Mouse (Mus musculus) lung, embryonic 14.5 days (tissue): ENCODE results near the gene Hk1. TPM values are rescaled to one million over a fixed set of nuclear protein-coding genes. Genes with fewer than 3 reads are reported as not detected.

Experiments used
- ATAC-seq: fragments of 200-750 bp; cut with Nextera tagmentation; 2 replicates; pipeline ENCODE4 v1.8.0; 2017; ENCODE audit warnings: mild to moderate bottlenecking, moderate TSS enrichment, moderate library complexity; ENCODE audit not compliant: insufficient read depth
- DNase-seq: peaks from one replicate; pipeline ENCODE4 v3.0.0-alpha.2; 2015
- H3K27ac ChIP-seq: fragments of 300-500 bp; sonication (generic); 2 replicates; pipeline ENCODE4 v1.5.1; 2014; ENCODE audit warnings: low read depth, mild to moderate bottlenecking, moderate library complexity
- H3K27me3 ChIP-seq: fragments of 300-500 bp; sonication (generic); 2 replicates; pipeline ENCODE4 v1.6.1; 2014; ENCODE audit warnings: low read length, control low read depth; ENCODE audit not compliant: insufficient read depth
- H3K36me3 ChIP-seq: fragments of 300-500 bp; sonication (generic); 2 replicates; pipeline ENCODE4 v1.6.1; 2014; ENCODE audit warnings: control low read depth; ENCODE audit not compliant: insufficient read depth
- H3K4me1 ChIP-seq: fragments of 300-500 bp; sonication (generic); 2 replicates; pipeline ENCODE4 v1.6.1; 2014; ENCODE audit warnings: antibody characterized with exemption, control low read depth; ENCODE audit not compliant: insufficient read depth
- H3K4me2 ChIP-seq: fragments of 300-500 bp; sonication (generic); 2 replicates; pipeline ENCODE4 v1.6.1; 2014; ENCODE audit warnings: mild to moderate bottlenecking
- H3K4me3 ChIP-seq: fragments of 300-500 bp; sonication (generic); 2 replicates; pipeline ENCODE4 v1.5.1; 2014; ENCODE audit warnings: low read depth, low read length
- H3K9ac ChIP-seq: fragments of 300-500 bp; sonication (generic); 2 replicates; pipeline ENCODE4 v1.6.1; 2014
- H3K9me3 ChIP-seq: fragments of 300-500 bp; sonication (generic); 2 replicates; pipeline ENCODE4 v1.6.1; 2016; ENCODE audit warnings: low read depth, low read length, control low read depth
- CTCF ChIP-seq: IDR thresholded peaks from 2 replicates; pipeline ENCODE4 v1.5.1; 2016; ENCODE audit warnings: antibody characterized with exemption, low read depth
- WGBS: fragments of 180-500 bp; shearing (Covaris S2); extraction: QIAGEN DNeasy Blood & Tissue Kit; methylation state at CpG from one replicate; pipeline ENCODE4 v1.1.7; 2014; 5-methylcytosine and 5-hydroxymethylcytosine counted together
- polyA plus RNA-seq: library from polyadenylated mRNA; unstranded; fragments of >200 nt; fragmentation: Nextera tagmentation; extraction: Ambion mirVana; gene quantifications from 2 replicates; pipeline ENCODE4 v1.2.1, GENCODE M21; 2014

The Hk1 gene
- polyA plus RNA-seq, 1 experiment from 2014 or later: 20.9 TPM

DNA sequence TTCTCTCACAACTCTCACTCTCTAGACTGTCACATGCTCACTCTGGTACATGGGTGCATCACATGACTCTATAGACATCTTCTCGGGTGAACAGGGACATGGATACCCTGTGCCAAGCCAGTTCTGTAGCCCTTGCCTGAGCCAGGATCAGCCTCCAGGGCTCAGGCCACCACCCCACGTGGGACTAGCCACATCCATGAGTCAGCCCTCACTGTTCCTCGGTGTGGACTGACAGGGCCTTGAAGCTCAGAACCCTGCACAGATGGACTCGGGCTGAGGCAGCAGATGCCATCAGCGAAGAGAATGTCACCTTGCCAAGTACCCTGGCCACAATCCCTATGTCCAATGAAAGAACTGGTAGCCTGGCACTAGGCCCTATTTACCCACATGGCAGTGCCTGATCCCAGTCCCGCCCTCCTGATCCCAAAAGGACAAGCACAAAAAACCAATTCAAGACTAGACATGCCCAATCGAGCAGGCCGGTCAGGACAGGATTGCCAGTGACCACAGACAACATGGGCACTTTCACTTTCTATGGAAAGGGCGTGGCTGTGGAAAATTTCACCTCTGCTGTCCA is 59.2 kb downstream of the Hk1 start:
- Histone ChIP-seq H3K4me2 (no peak overlapping the region), H3K4me1 (no peaks in the 10 kb centered on the region), H3K27me3 (no peaks in the 10 kb centered on the region), H3K9me3 (no peaks in the 10 kb centered on the region), H3K9ac (no peak overlapping the region), H3K27ac (no peak overlapping the region), H3K36me3 (no peaks in the 10 kb centered on the region), H3K4me3 (no peak overlapping the region)
- no peak for DNase-seq
- no peak for TF ChIP-seq CTCF
- WGBS: 87% methylated on average over 9 of the region's 9 CpGs
- ATAC-seq: no peak

DNA sequence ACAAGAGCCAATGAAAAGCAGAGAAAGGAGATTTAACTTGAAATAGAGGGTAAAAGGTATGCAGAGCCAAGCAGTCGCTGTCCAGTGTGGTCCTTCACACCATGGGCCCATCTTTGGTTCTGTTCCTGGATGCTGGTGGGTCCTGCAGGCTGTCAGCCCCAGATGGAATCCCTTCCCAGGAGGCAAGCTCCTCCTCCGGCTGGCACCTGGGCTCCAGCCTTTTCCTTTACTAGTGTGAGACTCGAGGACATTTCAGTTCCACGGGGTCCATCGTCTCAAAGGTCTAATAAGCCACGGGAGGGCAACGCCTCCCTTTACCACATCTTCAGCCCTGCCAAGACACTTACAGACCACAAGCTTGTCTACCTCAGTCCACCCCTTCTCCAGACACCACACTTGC is 60.6 kb downstream of the Hk1 start:
- Histone ChIP-seq H3K4me2 (no peak overlapping the region), H3K9me3 (no peaks in the 10 kb centered on the region), H3K4me3 (no peak overlapping the region), H3K27ac (no peak overlapping the region), H3K9ac (no peak overlapping the region), H3K36me3 (no peaks in the 10 kb centered on the region), H3K4me1 (no peaks in the 10 kb centered on the region), H3K27me3 (no peaks in the 10 kb centered on the region)
- 64% methylated on average over 7 of the region's 7 CpGs for WGBS
- no peak for TF ChIP-seq CTCF
- ATAC-seq (no peak), DNase-seq (no peak)

DNA sequence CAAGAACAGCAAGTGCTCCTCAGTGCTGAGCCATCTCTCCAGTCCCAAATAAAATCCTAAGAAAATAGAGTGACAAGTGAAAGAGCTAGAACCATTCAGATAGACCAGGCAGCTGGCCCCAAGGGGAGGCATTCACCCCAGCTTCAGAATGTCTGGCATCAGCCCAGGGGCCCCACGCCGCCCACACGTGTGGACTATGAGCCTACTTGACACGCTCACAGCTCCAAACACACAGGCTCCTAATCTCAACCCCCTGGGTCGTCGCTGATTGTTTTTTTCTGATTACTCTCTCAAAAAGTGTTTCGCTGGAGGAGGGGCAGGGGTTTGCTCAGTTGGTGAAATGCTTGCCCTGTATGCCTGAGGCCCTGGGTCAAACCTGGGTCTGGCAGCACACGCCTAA is 63.2 kb downstream of the Hk1 start:
- peaks cover 3% of the 10 kb centered on the region; the same call in 1 of the 2 replicates for H3K4me1 ChIP-seq
- no peak overlapping the region for H3K9ac ChIP-seq
- DNase-seq: no peak
- H3K4me3 ChIP-seq: no peak overlapping the region
- no peak for ATAC-seq
- H3K9me3 ChIP-seq: no peaks in the 10 kb centered on the region
- TF ChIP-seq CTCF: no peak
- no peaks in the 10 kb centered on the region for H3K27me3 ChIP-seq
- H3K36me3 ChIP-seq: no peaks in the 10 kb centered on the region
- 42% methylated on average over 8 of the region's 8 CpGs for WGBS
- no peak overlapping the region for H3K4me2 ChIP-seq
- H3K27ac ChIP-seq: no peak overlapping the region

DNA sequence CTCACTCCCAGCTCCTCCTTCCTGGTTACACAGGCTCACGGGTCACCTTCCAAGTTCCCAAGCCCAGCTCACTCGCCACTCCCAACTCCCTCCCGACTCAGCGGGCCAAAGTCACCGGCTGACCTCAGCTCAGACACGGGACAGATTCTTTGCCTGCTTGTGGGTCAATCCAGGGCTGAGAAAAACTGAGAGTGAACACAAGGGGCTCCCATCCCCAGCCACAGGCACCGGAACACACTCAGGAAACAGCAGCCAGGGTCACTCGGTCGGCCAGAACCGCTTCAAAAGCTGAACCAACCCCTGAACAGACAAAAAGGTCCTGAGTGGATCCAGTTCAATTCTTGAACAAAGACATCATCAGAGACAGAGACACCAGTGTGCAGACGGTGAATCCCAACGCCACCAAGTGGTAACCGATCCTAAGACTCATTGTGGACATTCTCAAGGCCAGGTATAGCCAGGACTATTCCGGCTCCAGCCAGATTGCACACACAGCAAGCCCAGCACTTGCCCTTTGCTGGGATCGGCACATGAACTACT is 65.8 kb downstream of the Hk1 start:
- no peak overlapping the region for H3K9ac ChIP-seq
- TF ChIP-seq CTCF: no peak
- no peak overlapping the region for H3K27ac ChIP-seq
- H3K4me1 ChIP-seq: peaks cover 7% of the 10 kb centered on the region; the same call in 1 of the 2 replicates
- no peak for ATAC-seq
- H3K4me2 ChIP-seq: no peak overlapping the region
- H3K4me3 ChIP-seq: no peak overlapping the region
- H3K27me3 ChIP-seq: no peaks in the 10 kb centered on the region
- WGBS: 46% methylated on average over 15 of the region's 15 CpGs
- no peaks in the 10 kb centered on the region for H3K9me3 ChIP-seq
- H3K36me3 ChIP-seq: no peaks in the 10 kb centered on the region
- no peak for DNase-seq

DNA sequence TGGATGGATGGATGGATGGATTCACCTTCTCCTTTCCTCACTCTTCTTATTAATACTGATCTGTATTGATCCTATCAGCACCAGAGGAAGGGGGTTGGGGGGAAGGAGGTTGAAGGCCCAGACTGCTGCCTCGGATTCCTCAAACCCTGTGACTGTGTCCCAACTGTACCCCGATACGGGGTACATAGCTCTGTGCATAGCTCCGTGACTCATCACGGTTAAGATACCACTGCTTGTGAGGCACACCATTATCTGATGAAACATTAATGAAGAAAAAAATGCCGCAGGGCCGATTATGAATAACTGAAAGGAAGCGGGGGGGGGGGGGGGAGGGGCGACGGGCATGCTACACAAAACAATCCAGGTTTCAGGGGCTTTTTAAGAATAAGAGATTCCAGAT is 66.6 kb downstream of the Hk1 start:
- H3K4me1 ChIP-seq: peaks cover 7% of the 10 kb centered on the region; the same call in 1 of the 2 replicates
- no peak overlapping the region for H3K27ac ChIP-seq
- 71% methylated on average over 9 of the region's 10 CpGs for WGBS

DNA sequence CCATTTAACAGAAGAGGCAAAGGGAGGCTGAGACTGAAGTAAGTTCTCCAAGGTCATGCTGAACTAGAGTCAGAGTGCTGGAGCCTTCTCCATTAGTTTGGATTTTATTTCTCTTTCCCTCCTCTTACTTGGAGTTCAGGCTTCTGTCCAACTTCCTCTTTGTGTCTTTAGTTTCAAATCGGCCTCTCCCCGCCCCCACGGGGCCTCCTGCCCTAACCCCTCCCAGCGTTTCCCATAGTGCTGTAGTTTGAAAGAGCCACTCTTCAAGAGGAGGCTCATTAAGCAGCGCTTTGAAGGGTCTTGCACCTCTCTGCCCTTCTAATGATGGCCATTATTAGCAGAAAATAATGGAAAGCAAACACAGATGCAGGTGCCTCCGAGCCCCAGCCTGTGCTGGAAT is 68.2 kb downstream of the Hk1 start:
- no peak overlapping the region for H3K9ac ChIP-seq
- no peak overlapping the region for H3K4me2 ChIP-seq
- 36% methylated on average over 6 of the region's 6 CpGs for WGBS
- TF ChIP-seq CTCF: no peak
- H3K36me3 ChIP-seq: no peaks in the 10 kb centered on the region
- no peak for ATAC-seq
- H3K27ac ChIP-seq: 0 out of 2 replicates have a peak overlapping the region, but pooled peaks have one; percentile 3
- peak; percentile 65 for DNase-seq
- H3K27me3 ChIP-seq: no peaks in the 10 kb centered on the region
- peaks cover 7% of the 10 kb centered on the region; the same call in 1 of the 2 replicates for H3K4me1 ChIP-seq
- no peaks in the 10 kb centered on the region for H3K9me3 ChIP-seq
- H3K4me3 ChIP-seq: no peak overlapping the region

More for the DNA sequence above, 66.6 kb downstream of the Hk1 start:
- no peaks in the 10 kb centered on the region for H3K36me3 ChIP-seq
- DNase-seq (no peak), ATAC-seq (no peak)
- no peak overlapping the region for H3K9ac ChIP-seq
- H3K9me3 ChIP-seq: no peaks in the 10 kb centered on the region
- H3K4me2 ChIP-seq: no peak overlapping the region
- no peaks in the 10 kb centered on the region for H3K27me3 ChIP-seq
- no peak overlapping the region for H3K4me3 ChIP-seq
- TF ChIP-seq CTCF: no peak

DNA sequence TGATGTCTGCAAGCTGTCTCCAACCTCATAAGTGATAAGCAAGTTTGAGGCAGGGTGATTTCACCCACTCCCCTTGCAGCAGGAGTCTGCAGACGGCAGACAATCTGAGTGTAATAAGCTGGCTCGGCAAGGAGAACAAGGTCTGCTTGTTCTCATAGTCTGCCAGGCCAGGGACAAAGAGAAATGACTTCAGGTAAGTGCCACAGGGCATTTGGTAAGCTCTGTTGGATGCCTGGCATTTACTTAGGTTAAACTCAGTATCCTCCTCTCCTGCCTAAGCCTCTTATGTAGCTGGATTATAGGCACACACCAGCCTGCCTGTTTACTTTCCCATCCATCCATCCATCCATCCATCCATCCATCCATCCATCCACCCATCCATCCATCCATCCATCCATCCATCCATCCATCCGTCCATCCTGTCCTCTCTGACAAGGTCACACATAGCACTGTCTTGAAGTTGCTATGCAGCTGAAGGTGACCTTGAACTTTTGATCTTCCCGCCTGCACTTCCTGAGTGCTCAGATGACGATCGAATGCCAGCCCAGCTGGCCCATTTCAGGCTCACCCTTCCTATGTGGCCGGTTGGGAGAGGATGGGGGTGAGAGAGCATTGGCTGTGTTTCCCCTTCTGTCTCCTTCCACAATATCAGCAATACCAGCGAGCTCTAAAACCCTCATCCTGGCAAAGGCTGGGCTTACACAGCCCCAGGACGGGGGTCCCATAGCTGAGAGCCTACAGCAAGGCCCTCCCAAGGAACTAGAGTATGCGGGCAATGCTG is 69.3 kb downstream of the Hk1 start:
- no peaks in the 10 kb centered on the region for H3K9me3 ChIP-seq
- 49% methylated on average over 10 of the region's 10 CpGs for WGBS
- no peaks in the 10 kb centered on the region for H3K27me3 ChIP-seq
- no peak overlapping the region for H3K4me2 ChIP-seq
- ATAC-seq (peak; percentile 67), DNase-seq (peak; percentile 72)
- no peak overlapping the region for H3K27ac ChIP-seq
- TF ChIP-seq CTCF: no peak
- peaks cover 7% of the 10 kb centered on the region; the same call in 1 of the 2 replicates for H3K4me1 ChIP-seq
- H3K4me3 ChIP-seq: no peak overlapping the region
- no peaks in the 10 kb centered on the region for H3K36me3 ChIP-seq
- H3K9ac ChIP-seq: no peak overlapping the region
